Mouse (Mus musculus): Measurements from ENCODE around the gene Mcidas. TPM values are rescaled to one million over a fixed set of nuclear protein-coding genes. Genes with fewer than 3 reads are reported as not detected.
A peak's percentile ranks its signal among the peaks of the same experiment; 100 is the strongest.

The Mcidas gene
- not detected in 2 replicates for total RNA-seq (2012; rRNA removed)
- total RNA-seq (2014; rRNA removed): not detected in 2 replicates
- polyA plus RNA-seq (2012; ENCODE audit: insufficient read length, low read depth): not detected in 2 replicates

GRCm38 (mm10) chr13:112993531-112994152 lies at the start of gene Mcidas:
TSS of gene Mcidas (plus strand) at chr13:112993845.
- H3K9ac ChIP-seq (ENCODE audit: insufficient read depth, low read depth): no peak within 1 kb of the TSS

DNA sequence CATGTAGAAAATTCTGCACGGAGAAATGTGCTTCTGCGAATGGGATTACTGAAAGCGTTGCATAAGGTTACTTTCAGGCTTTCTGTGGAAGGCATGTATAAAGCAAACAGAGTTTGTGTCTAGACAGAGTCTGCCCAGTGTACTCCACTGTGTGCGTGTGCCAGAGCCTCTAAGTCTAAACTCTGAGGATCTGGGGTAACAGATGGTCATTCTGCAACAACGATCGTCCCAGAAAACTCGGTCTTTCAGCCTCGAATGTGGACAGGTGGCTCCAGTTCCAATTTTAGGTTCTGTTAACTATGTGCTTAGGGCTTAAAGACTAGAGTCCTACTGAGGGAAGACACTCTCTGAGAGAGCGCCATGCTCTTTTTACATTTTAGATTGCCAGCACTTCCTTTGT lies 48.3 kb upstream of the Mcidas start:
- Histone ChIP-seq H3K4me2 (ENCODE audit: insufficient read depth, low read depth, poor library complexity, severe bottlenecking) (no peak overlapping the region), H3K4me1 (ENCODE audit: control insufficient read depth in 1 of 2, insufficient read depth in 2 of 2) (no peaks in the 10 kb centered on the region), H3K36me3 (replicated peaks in 1 of 2; ENCODE audit: control insufficient read depth in 1 of 2, insufficient read depth in 1 of 2, low read length in 1 of 2) (peaks cover 42 to 89% of the 10 kb centered on the region in 2 experiments), H3K4me3 (replicated peaks in 1 of 3; ENCODE audit: low read depth in 2 of 3, low read length in 2 of 3, poor library complexity in 1 of 3) (no peak overlapping the region), H3K79me2 (replicated peaks; ENCODE audit: control insufficient read depth, extremely low read depth, insufficient read depth, poor library complexity, severe bottlenecking) (no peaks in the 10 kb centered on the region), H3K9ac (ENCODE audit: insufficient read depth, low read depth) (no peak overlapping the region), H3K27ac (ENCODE audit: insufficient read depth, low read depth) (no peak overlapping the region), H3K9me3 (replicated peaks; ENCODE audit: low read length) (no peaks in the 10 kb centered on the region), H3K27me3 (replicated peaks) (no peaks in the 10 kb centered on the region)
- in situ Hi-C loops (cut with MboI; ENCODE audit: low pct_ligation_motif_present, low pct_unique_long_range_greater_than_20kb, low sequenced_read_pairs): no loop called here
- dilution Hi-C loops (cut with MboI; ENCODE audit: extremely low pct_ligation_motif_present, extremely low pct_unique_long_range_greater_than_20kb, low sequenced_read_pairs): no loop called here
- no peak for TF ChIP-seq JUN (IDR thresholded peaks at IDR 0.05; ENCODE audit: insufficient read depth, low read depth, low read length)
- TF ChIP-seq CTCF (conservative IDR thresholded peaks at IDR 0.05 in 1 of 2, IDR thresholded peaks at IDR 0.05 in 1 of 2; ENCODE audit: low read depth in 2 of 2, low read length in 2 of 2): no peak
- no peak for TF ChIP-seq SMC3 (IDR thresholded peaks at IDR 0.05; ENCODE audit: low read depth, low read length)
- no peak for TF ChIP-seq UBTF (IDR thresholded peaks at IDR 0.05; ENCODE audit: low read depth, low read length)
- TF ChIP-seq EP300 (IDR thresholded peaks at IDR 0.05; ENCODE audit: low read length): no peak
- no peak for TF ChIP-seq MXI1 (IDR thresholded peaks at IDR 0.05; ENCODE audit: low read depth, low read length)
- no peak for DNase-seq (ENCODE audit: extremely low read depth)

More at GRCm38 (mm10) chr13:112993531-112994152, at the start of gene Mcidas:
- Histone ChIP-seq H3K27ac (ENCODE audit: insufficient read depth, low read depth) (no peak within 1 kb of the TSS), H3K36me3 (replicated peaks in 1 of 2; ENCODE audit: control insufficient read depth in 1 of 2, insufficient read depth in 1 of 2, low read length in 1 of 2) (no peaks in the 10 kb centered on the region), H3K4me1 (ENCODE audit: control insufficient read depth in 1 of 2, insufficient read depth in 2 of 2) (peaks cover 3 to 40% of the 10 kb centered on the region in 2 experiments; a peak in 3 of 4 replicates), H3K79me2 (replicated peaks; ENCODE audit: control insufficient read depth, extremely low read depth, insufficient read depth, poor library complexity, severe bottlenecking) (no peaks in the 10 kb centered on the region), H3K4me2 (ENCODE audit: insufficient read depth, low read depth, poor library complexity, severe bottlenecking) (peak within 1 kb of the TSS; percentile 54), H3K4me3 (replicated peaks in 1 of 3; ENCODE audit: low read depth in 2 of 3, low read length in 2 of 3, poor library complexity in 1 of 3) (peak within 1 kb of the TSS in 1 of 3 experiments; percentile 21), H3K27me3 (replicated peaks) (peaks cover 84% of the 10 kb centered on the region), H3K9me3 (replicated peaks; ENCODE audit: low read length) (no peaks in the 10 kb centered on the region)
- in situ Hi-C loops (cut with MboI; ENCODE audit: low pct_ligation_motif_present, low pct_unique_long_range_greater_than_20kb, low sequenced_read_pairs): no loop called here
- TF ChIP-seq MYC (IDR thresholded peaks at IDR 0.05; ENCODE audit: low read depth, low read length) (no peak), USF2 (conservative IDR thresholded peaks at IDR 0.05; ENCODE audit: low read depth, low read length) (no peak), ELF1 (IDR thresholded peaks at IDR 0.05; ENCODE audit: low read depth, low read length) (no peak), TBP (conservative IDR thresholded peaks at IDR 0.05; ENCODE audit: low read depth, low read length) (no peak)
- no peak for DNase-seq (ENCODE audit: extremely low read depth)
- dilution Hi-C loops (cut with MboI; ENCODE audit: extremely low pct_ligation_motif_present, extremely low pct_unique_long_range_greater_than_20kb, low sequenced_read_pairs): no loop called here

GRCm38 (mm10) chr13:112945900-112946299 lies 47.7 kb upstream of the Mcidas start:
- no peaks in the 10 kb centered on the region for H3K4me1 ChIP-seq (ENCODE audit: control insufficient read depth in 1 of 2, insufficient read depth in 2 of 2)
- H3K9ac ChIP-seq (ENCODE audit: insufficient read depth, low read depth): no peak overlapping the region
- dilution Hi-C loops (cut with MboI; ENCODE audit: extremely low pct_ligation_motif_present, extremely low pct_unique_long_range_greater_than_20kb, low sequenced_read_pairs) (no loop called here), in situ Hi-C loops (cut with MboI; ENCODE audit: low pct_ligation_motif_present, low pct_unique_long_range_greater_than_20kb, low sequenced_read_pairs) (no loop called here)
- DNase-seq (ENCODE audit: extremely low read depth): no peak
- H3K4me3 ChIP-seq (replicated peaks in 1 of 3; ENCODE audit: low read depth in 2 of 3, low read length in 2 of 3, poor library complexity in 1 of 3): no peak overlapping the region
- no peaks in the 10 kb centered on the region for H3K79me2 ChIP-seq (replicated peaks; ENCODE audit: control insufficient read depth, extremely low read depth, insufficient read depth, poor library complexity, severe bottlenecking)
- no peaks in the 10 kb centered on the region for H3K9me3 ChIP-seq (replicated peaks; ENCODE audit: low read length)
- H3K27me3 ChIP-seq (replicated peaks): no peaks in the 10 kb centered on the region
- no peak overlapping the region for H3K4me2 ChIP-seq (ENCODE audit: insufficient read depth, low read depth, poor library complexity, severe bottlenecking)
- TF ChIP-seq ETS1 (conservative IDR thresholded peaks at IDR 0.05; ENCODE audit: low read depth, low read length) (no peak), MXI1 (IDR thresholded peaks at IDR 0.05; ENCODE audit: low read depth, low read length) (no peak), TBP (conservative IDR thresholded peaks at IDR 0.05; ENCODE audit: low read depth, low read length) (no peak), UBTF (IDR thresholded peaks at IDR 0.05; ENCODE audit: low read depth, low read length) (no peak), ZC3H11A (IDR thresholded peaks at IDR 0.05; ENCODE audit: low read depth, low read length) (no peak), MAX (IDR thresholded peaks at IDR 0.05; ENCODE audit: low read length) (no peak), JUN (IDR thresholded peaks at IDR 0.05; ENCODE audit: insufficient read depth, low read depth, low read length) (no peak)
- no peak overlapping the region for H3K27ac ChIP-seq (ENCODE audit: insufficient read depth, low read depth)
- H3K36me3 ChIP-seq (replicated peaks in 1 of 2; ENCODE audit: control insufficient read depth in 1 of 2, insufficient read depth in 1 of 2, low read length in 1 of 2): peaks cover 43 to 89% of the 10 kb centered on the region in 2 experiments

Data from CH12.LX (cell line).